ENCODE assay signal across 9 mouse cellular contexts in the genomic region with DNA sequence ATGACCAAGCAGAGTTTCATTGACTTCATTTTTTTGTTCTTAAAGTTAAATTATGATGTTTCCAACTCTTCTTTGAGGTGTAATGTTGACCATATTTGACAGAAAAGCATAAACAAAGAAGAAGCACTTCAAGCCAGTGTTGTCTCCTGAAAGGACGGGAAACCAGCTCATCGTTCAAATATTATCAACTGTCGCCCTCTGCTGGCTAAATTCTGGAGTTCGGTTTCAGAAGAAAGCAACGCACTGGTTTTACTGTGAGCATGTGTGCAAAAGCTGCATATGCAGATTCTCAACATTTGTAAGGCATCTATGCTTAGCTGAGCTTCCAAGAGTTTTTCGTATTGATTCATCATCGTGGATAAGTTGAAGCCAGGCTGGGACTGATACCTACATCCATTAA.
DNase-seq lines count a peak whose midpoint lies in the region; ATAC-seq lines count a peak whose summit lies in the region.
"Had no signal": no experiment of that assay in that cellular context is flagged by ENCODE, and none has a peak within 500 bp of the region (broad histone marks: within the 10 kb centered on the region; RNA-seq: fewer than 3 reads in every experiment).

No protein-coding gene starts in this region.

- H3K36me3 ChIP-seq in hindbrain, embryonic 16.5 days (ENCODE audit: control insufficient read depth, insufficient read depth, low read length): no peaks in the 10 kb centered on the region
- H3K36me3 ChIP-seq: midbrain, embryonic 12.5 days had no signal

- H3K4me1 ChIP-seq in hindbrain, embryonic 16.5 days (ENCODE audit: control insufficient read depth, insufficient read depth, low read depth, low read length): no peaks in the 10 kb centered on the region

- H3K27ac ChIP-seq in hindbrain, embryonic 16.5 days (ENCODE audit: low read depth, low read length): no peak overlapping the region
- H3K27ac ChIP-seq: midbrain, embryonic 12.5 days had no signal

- WGBS in hindbrain, embryonic 16.5 days: 6% methylated on average over 7 of the region's 7 CpGs

- DNase-seq in CD4-positive, CD25-positive, alpha-beta regulatory T cell, adult 2 months (ENCODE audit: low read depth, low spot score): peak; percentile 24
- peak; percentile 75 to 76 for DNase-seq in cerebellum, adult 18-20 months
- DNase-seq in frontal cortex, adult 2 months (ENCODE audit: extremely low spot score in 1 of 2, low spot score in 1 of 2): peak; percentile 58 to 96
- peak; percentile 86 to 90 for DNase-seq in left cerebral cortex, adult 18-20 months (ENCODE audit: low spot score in 2 of 2)
- DNase-seq in right cerebral cortex, postnatal 36 days (ENCODE audit: low spot score in 2 of 2): peak; percentile 61 to 63

- H3K27me3 ChIP-seq in hindbrain, embryonic 16.5 days (replicated peaks; ENCODE audit: control insufficient read depth, insufficient read depth, low read length): no peaks in the 10 kb centered on the region

- ATAC-seq in CD4-positive, CD25-positive, alpha-beta regulatory T cell, adult 4 months: no peak
- peak; percentile 81 for ATAC-seq in hindbrain, embryonic 16.5 days
- ATAC-seq in megakaryocyte progenitor cell, adult 5-6 weeks (replicated peaks; ENCODE audit: poor library complexity): peak; percentile 95

- no peaks in the 10 kb centered on the region for H3K9me3 ChIP-seq in hindbrain, embryonic 16.5 days (ENCODE audit: control insufficient read depth, low read length)
- H3K9me3 ChIP-seq: midbrain, embryonic 12.5 days had no signal

- H3K4me3 ChIP-seq in hindbrain, embryonic 16.5 days (ENCODE audit: low read length): no peak overlapping the region
- H3K4me3 ChIP-seq: midbrain, embryonic 12.5 days had no signal

- H3K4me2 ChIP-seq in hindbrain, embryonic 16.5 days (ENCODE audit: low read length): no peak overlapping the region
- H3K4me2 ChIP-seq: midbrain, embryonic 12.5 days had no signal

- H3K9ac ChIP-seq in hindbrain, embryonic 16.5 days (ENCODE audit: low read depth, low read length): no peak overlapping the region
- H3K9ac ChIP-seq: midbrain, embryonic 12.5 days had no signal

Comparison
In these comparisons a context has a peak if more than half of its experiments do, and no peak if none do; other contexts are left out.
1. DNase-seq: peak in every context shown above with its lines; median percentile 88 in left cerebral cortex, adult 18-20 months; 77 in frontal cortex, adult 2 months; 76 in cerebellum, adult 18-20 months; 62 in right cerebral cortex, postnatal 36 days; 24 in CD4-positive, CD25-positive, alpha-beta regulatory T cell, adult 2 months.